23 mouse cellular contexts compared by ENCODE assay signal in genomic region chr1:51591886-51592285, GRCm38 (mm10).
"Had no signal": no experiment of that assay in that cellular context is flagged by ENCODE, and none has a peak within 500 bp of the region (broad histone marks: within the 10 kb centered on the region; RNA-seq: fewer than 3 reads in every experiment).

No protein-coding gene starts in this region.

- H3K36me3 ChIP-seq: heart, embryonic 10.5 days; heart, embryonic 12.5 days; hindbrain, embryonic 13.5 days; hindbrain, embryonic 15.5 days; intestine, embryonic 15.5 days; kidney, embryonic 15.5 days; limb, embryonic 10.5 days; limb, embryonic 12.5 days; liver, embryonic 13.5 days had no signal

- H3K27me3 ChIP-seq: heart, embryonic 12.5 days; hindbrain, embryonic 13.5 days; hindbrain, embryonic 15.5 days; intestine, embryonic 15.5 days; kidney, embryonic 15.5 days; limb, embryonic 12.5 days; liver, embryonic 13.5 days had no signal

- H3K4me1 ChIP-seq: hindbrain, embryonic 15.5 days had no signal

- H3K27ac ChIP-seq: heart, embryonic 10.5 days; hindbrain, embryonic 13.5 days; hindbrain, embryonic 15.5 days; hindbrain, postnatal 0 days; intestine, embryonic 15.5 days; kidney, embryonic 15.5 days; kidney, postnatal 0 days; left cerebral cortex, adult 2 months; limb, embryonic 10.5 days; limb, embryonic 12.5 days; liver, embryonic 13.5 days had no signal

- DNase-seq: gastrocnemius, postnatal 14 days; gastrocnemius, postnatal 36 days; heart, adult 18-20 months; heart, postnatal 10 days; kidney, adult 18-20 months; kidney, adult 8-10 months; kidney, postnatal 14 days; kidney, postnatal 36 days; layer of hippocampus, adult 9-11 months; layer of hippocampus, postnatal 36 days; liver; liver, embryonic 13.5 days had no signal

- H3K4me3 ChIP-seq: heart, embryonic 10.5 days; heart, embryonic 12.5 days; hindbrain, embryonic 13.5 days; hindbrain, embryonic 15.5 days; intestine, embryonic 15.5 days; kidney, embryonic 15.5 days; left cerebral cortex, adult 2 months; limb, embryonic 10.5 days; limb, embryonic 12.5 days; liver, embryonic 13.5 days had no signal
